Mouse (Mus musculus) embryonic facial prominence, embryonic 14.5 days (tissue): ENCODE measurements at regions not wholly inside any gene's neighbourhood (a gene's known extent, or its start where the extent isn't known, plus 50 kb on each side); places are given as distances from the start of the nearest gene placed in this dataset.

ENCODE experiments used
- ATAC-seq: fragments of 200-750 bp; cut with Nextera tagmentation; 2 replicates; pipeline ENCODE4 v1.8.0; 2017; ENCODE audit warnings: low read depth, moderate number of reproducible peaks, moderate TSS enrichment
- DNase-seq: peaks from one replicate; pipeline ENCODE4 v3.0.0-alpha.2; 2015; ENCODE audit warnings: low spot score
- H3K27ac ChIP-seq: fragments of 300-500 bp; sonication (generic); replicated peaks from 2 replicates; pipeline ENCODE4 v1.5.1; 2014; ENCODE audit warnings: low read depth, mild to moderate bottlenecking, low read length, moderate library complexity
- H3K27me3 ChIP-seq: fragments of 300-500 bp; sonication (generic); replicated peaks from 2 replicates; pipeline ENCODE4 v1.6.1; 2014; ENCODE audit warnings: low read length; ENCODE audit not compliant: control insufficient read depth, insufficient read depth
- H3K36me3 ChIP-seq: fragments of 300-500 bp; sonication (generic); 2 replicates; pipeline ENCODE4 v1.6.1; 2014; ENCODE audit warnings: low read length, mixed read lengths; ENCODE audit not compliant: control insufficient read depth, insufficient read depth
- H3K4me1 ChIP-seq: fragments of 300-500 bp; sonication (generic); 2 replicates; pipeline ENCODE4 v1.6.1; 2014; ENCODE audit warnings: antibody characterized with exemption, low read length; ENCODE audit not compliant: control insufficient read depth, insufficient read depth
- H3K4me2 ChIP-seq: fragments of 300-500 bp; sonication (generic); 2 replicates; pipeline ENCODE4 v1.6.1; 2014; ENCODE audit warnings: low read depth, mild to moderate bottlenecking, low read length, moderate library complexity, mixed read lengths
- H3K4me3 ChIP-seq: fragments of 300-500 bp; sonication (generic); 2 replicates; pipeline ENCODE4 v1.5.1; 2014; ENCODE audit warnings: low read depth, mild to moderate bottlenecking, low read length
- H3K9ac ChIP-seq: fragments of 300-500 bp; sonication (generic); 2 replicates; pipeline ENCODE4 v1.6.1; 2014; ENCODE audit warnings: low read depth, mild to moderate bottlenecking, low read length, moderate library complexity, mixed read lengths
- H3K9me3 ChIP-seq: fragments of 300-500 bp; sonication (generic); 2 replicates; pipeline ENCODE4 v1.6.1; 2016; ENCODE audit warnings: low read length; ENCODE audit not compliant: control insufficient read depth
- WGBS: fragments of 180-500 bp; shearing (Covaris S2); extraction: QIAGEN DNeasy Blood & Tissue Kit; methylation state at CpG from one replicate; pipeline ENCODE4 v1.1.7; 2014; 5-methylcytosine and 5-hydroxymethylcytosine counted together

DNA sequence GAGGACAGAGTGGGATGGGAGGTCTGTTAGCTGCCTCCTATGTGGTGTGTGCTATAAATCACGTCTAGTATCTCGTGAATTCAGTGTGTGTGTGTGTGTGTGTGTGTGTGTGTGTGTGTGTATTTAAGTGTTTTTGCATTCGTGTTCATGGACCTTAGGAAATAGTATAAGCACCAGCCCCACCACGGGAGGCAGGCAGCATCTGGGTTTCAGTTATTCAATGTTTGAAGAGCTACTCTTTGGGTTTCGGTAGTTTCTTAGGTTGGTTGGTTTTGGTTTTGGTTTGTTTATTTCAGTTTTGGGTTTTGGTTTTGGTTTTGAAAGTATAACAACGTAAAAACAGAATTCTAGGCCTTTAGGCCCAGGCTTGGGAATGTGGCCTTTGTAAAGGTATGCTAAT is 113.5 kb upstream of the Clint1 start:
- 83% methylated on average over 6 of the region's 6 CpGs for WGBS
- DNase-seq (no peak), ATAC-seq (no peak)
- Histone ChIP-seq H3K9ac (no peak overlapping the region), H3K4me3 (no peak overlapping the region), H3K4me1 (peaks cover 6% of the 10 kb centered on the region; the same call in 1 of the 2 replicates), H3K27ac (no peak overlapping the region), H3K9me3 (no peaks in the 10 kb centered on the region), H3K27me3 (no peaks in the 10 kb centered on the region), H3K4me2 (no peak overlapping the region), H3K36me3 (no peaks in the 10 kb centered on the region)

DNA sequence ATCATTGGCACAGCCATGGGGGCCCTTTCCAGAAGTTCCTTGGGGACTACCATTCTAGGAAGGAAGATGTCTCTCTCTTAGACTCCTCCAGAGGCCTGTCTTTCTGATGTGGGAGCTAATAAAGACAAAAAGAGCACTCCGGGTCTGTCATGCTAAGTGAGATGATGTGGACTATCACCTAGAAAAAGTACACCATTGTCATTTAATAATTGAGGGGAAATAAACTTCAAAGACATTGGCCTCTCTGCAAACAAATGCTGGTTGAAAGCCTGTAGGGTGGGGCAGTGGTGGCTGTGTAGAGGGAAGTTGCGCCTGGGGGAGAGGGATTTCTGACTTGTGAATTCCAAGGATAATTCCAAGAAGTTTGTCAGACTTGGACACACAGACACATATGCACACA is 105.9 kb upstream of the Clint1 start:
- DNase-seq (no peak), ATAC-seq (no peak)
- Histone ChIP-seq H3K27ac (no peak overlapping the region), H3K9me3 (peaks cover 9% of the 10 kb centered on the region; the same call in 1 of the 2 replicates), H3K27me3 (no peaks in the 10 kb centered on the region), H3K4me1 (no peaks in the 10 kb centered on the region), H3K4me3 (no peak overlapping the region), H3K4me2 (no peak overlapping the region), H3K36me3 (no peaks in the 10 kb centered on the region), H3K9ac (no peak overlapping the region)
- 84% methylated on average over 2 of the region's 2 CpGs for WGBS

DNA sequence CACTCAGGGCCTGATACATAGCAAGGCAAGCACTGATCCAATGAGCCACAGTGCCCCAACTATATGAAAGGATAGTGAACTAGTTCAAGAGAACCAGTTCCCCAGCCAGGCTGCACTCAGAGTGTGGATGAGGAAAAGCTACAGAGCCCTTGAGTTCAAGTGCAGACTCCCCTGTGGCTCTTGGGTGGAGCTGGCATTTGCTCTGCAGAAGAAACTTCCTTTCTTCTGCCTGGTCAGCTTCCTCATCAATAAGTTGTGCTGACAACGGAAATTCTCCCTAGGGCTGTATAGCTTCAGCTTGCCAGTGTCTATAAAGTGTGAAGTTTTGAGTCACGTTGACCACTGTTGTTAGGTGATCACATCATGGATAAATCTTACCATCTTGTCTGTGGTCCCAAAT is 101.6 kb upstream of the Clint1 start:
- H3K27me3 ChIP-seq, result no peaks in the 10 kb centered on the region
- no peak overlapping the region for H3K4me3 ChIP-seq
- H3K9ac ChIP-seq, result no peak overlapping the region
- H3K4me1 ChIP-seq, result no peaks in the 10 kb centered on the region; the same call in 1 of the 2 replicates
- no peak overlapping the region for H3K4me2 ChIP-seq
- DNase-seq (no peak), ATAC-seq (no peak)
- H3K9me3 ChIP-seq, result no peaks in the 10 kb centered on the region; the same call in 1 of the 2 replicates
- 70% methylated on average over 2 of the region's 2 CpGs for WGBS
- no peaks in the 10 kb centered on the region for H3K36me3 ChIP-seq
- no peak overlapping the region for H3K27ac ChIP-seq

DNA sequence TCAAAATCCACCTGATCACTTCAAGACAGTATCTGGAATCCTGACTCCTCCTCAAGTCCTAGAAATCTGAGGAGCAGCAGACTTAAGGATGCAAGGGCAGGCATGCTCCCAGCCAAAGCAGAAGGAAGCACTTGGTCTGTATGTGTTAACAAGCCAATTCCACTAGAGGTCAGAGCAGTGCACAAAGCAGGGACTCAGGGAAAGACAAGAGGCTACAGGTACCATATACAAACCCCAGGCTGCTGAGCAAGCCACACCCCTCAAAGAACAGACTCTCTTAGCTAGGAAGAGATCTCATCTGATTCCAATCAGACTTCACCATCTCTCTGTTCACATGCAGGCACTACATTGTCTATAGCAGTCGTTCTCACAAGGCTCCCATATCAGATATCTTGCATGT is 99.6 kb upstream of the Clint1 start:
- WGBS, result 11% methylated on average over 1 of the region's 1 CpGs
- H3K4me2 ChIP-seq, result no peak overlapping the region
- no peaks in the 10 kb centered on the region; the same call in 1 of the 2 replicates for H3K4me1 ChIP-seq
- H3K4me3 ChIP-seq, result no peak overlapping the region
- DNase-seq (peak; percentile 79), ATAC-seq (peak; percentile 71; the same call in 1 of the 2 replicates)
- H3K36me3 ChIP-seq, result no peaks in the 10 kb centered on the region
- no peak overlapping the region for H3K9ac ChIP-seq
- H3K9me3 ChIP-seq, result no peaks in the 10 kb centered on the region
- no peak overlapping the region for H3K27ac ChIP-seq
- H3K27me3 ChIP-seq, result no peaks in the 10 kb centered on the region

DNA sequence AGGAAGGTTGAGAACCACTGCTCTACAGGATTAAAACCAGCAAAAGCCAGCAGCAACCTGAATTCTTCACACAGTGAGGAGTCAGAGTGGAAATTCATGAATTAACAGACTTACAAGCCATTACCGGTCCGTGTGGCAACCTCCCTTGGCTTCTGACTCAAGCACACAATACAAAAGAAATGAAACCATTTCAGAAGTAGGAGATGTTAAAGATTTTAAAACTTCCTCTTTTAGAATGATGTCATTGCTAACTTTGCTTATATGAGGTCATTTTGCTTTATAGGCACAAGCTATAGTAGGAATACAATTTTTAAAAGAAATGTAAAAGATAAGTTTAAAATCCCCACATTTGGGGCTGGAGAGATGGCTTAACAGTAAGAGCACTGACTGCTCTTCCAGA is 99.1 kb upstream of the Clint1 start:
- Histone ChIP-seq H3K27me3 (no peaks in the 10 kb centered on the region), H3K9me3 (no peaks in the 10 kb centered on the region), H3K27ac (no peak overlapping the region), H3K36me3 (no peaks in the 10 kb centered on the region), H3K4me1 (no peaks in the 10 kb centered on the region; the same call in 1 of the 2 replicates), H3K4me2 (no peak overlapping the region), H3K9ac (no peak overlapping the region), H3K4me3 (no peak overlapping the region)
- DNase-seq (no peak), ATAC-seq (no peak)
- WGBS, result 61% methylated on average over 2 of the region's 2 CpGs

DNA sequence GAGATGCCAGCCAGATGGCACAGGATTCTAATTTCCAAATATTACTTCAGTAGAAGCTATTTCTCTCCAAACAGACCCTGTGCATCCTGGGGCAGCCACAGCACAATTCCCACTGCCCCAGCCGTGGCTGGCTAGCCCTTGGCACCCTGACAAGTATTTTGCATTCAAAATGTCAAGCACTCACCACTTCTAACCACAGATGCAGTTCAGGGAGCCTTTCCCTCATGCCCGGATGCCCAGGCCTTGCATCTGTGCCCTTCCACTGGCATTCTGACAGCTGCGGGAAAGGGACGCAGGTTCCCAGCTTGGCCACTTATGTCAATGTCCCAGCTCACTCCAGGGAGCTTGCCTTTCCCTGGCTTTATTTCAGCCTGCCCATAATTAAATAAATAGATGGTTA is 84.8 kb upstream of the Clint1 start:
- ATAC-seq, result no peak
- Histone ChIP-seq H3K9me3 (no peaks in the 10 kb centered on the region), H3K4me2 (no peak overlapping the region), H3K27ac (no peak overlapping the region), H3K4me1 (no peaks in the 10 kb centered on the region), H3K4me3 (no peak overlapping the region), H3K9ac (no peak overlapping the region), H3K27me3 (no peaks in the 10 kb centered on the region; the same call in 1 of the 2 replicates), H3K36me3 (no peaks in the 10 kb centered on the region)
- 62% methylated on average over 4 of the region's 4 CpGs for WGBS
- peak; percentile 31 for DNase-seq

DNA sequence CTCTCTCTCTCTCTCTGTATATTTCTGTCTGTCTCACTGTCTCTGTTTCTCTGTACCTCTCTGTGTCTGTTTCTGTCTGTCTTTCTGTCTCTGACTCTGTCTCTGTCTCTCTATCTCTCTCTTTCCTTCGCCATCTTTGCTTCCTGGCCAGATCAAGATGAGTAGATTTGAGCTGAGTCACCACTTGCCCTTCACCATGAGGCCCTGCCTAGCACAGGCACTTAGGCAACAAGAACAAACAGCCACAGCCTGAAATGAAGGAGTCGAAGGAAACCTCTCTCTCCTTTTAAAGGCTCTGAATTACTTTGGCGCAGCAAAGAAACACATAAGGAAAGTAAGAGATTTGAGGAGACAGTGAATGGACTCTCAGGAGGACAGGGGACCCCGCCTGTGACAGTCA is 69.4 kb upstream of the Clint1 start:
- H3K36me3 ChIP-seq, result no peaks in the 10 kb centered on the region
- no peak for DNase-seq
- no peak overlapping the region for H3K27ac ChIP-seq
- 81% methylated on average over 4 of the region's 4 CpGs for WGBS
- no peak overlapping the region for H3K4me2 ChIP-seq
- no peaks in the 10 kb centered on the region for H3K4me1 ChIP-seq
- H3K9me3 ChIP-seq, result no peaks in the 10 kb centered on the region
- no peaks in the 10 kb centered on the region for H3K27me3 ChIP-seq
- H3K4me3 ChIP-seq, result no peak overlapping the region
- no peak for ATAC-seq
- no peak overlapping the region for H3K9ac ChIP-seq

DNA sequence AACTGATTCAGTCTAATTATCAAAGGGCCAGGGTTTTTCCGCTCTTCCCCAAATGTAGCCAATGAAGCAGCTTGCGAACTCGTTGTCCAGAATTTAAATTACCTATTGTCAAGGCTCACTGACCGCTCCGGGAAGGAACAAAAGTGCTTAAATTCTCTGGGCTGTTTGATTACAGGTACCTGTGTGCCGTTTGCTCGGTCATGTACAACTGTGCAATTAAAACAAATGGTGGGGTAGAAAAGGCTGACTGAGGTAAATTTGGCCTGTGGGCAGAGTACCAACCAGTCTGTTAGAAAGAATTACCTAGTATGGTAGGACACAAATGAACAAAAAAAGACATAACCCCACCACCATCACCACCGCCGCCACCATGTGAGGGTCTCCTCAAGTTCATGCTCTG is 66.0 kb upstream of the Clint1 start:
- DNase-seq, result no peak
- no peaks in the 10 kb centered on the region for H3K36me3 ChIP-seq
- no peak overlapping the region for H3K4me2 ChIP-seq
- no peaks in the 10 kb centered on the region for H3K4me1 ChIP-seq
- no peak overlapping the region for H3K27ac ChIP-seq
- no peaks in the 10 kb centered on the region for H3K27me3 ChIP-seq
- no peak overlapping the region for H3K9ac ChIP-seq
- no peaks in the 10 kb centered on the region for H3K9me3 ChIP-seq
- ATAC-seq, result no peak
- no peak overlapping the region for H3K4me3 ChIP-seq
- 87% methylated on average over 9 of the region's 9 CpGs for WGBS

DNA sequence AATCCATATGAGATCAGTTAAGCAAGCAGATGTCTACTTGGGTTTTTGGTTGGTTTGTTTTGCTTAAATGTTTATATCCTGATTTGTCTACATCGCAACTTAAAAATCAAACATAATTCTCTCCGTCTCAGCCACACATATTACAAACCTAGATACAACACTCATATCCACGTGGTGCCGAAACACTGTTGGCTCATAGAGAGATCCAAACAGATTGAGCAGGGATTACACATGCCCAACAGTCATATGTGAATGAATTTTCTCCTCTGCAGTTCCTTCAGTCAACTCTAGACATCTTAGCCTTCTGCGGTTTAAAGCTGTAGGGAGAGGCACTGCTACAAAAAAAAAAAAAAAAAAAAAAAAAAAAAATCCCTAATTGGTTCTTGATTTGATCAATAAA is 64.4 kb upstream of the Clint1 start:
- DNase-seq, result no peak
- Histone ChIP-seq H3K9ac (no peak overlapping the region), H3K36me3 (no peaks in the 10 kb centered on the region), H3K4me1 (no peaks in the 10 kb centered on the region), H3K27ac (no peak overlapping the region), H3K4me2 (no peak overlapping the region), H3K4me3 (no peak overlapping the region), H3K9me3 (no peaks in the 10 kb centered on the region), H3K27me3 (no peaks in the 10 kb centered on the region)
- no peak for ATAC-seq
- 89% methylated on average over 5 of the region's 5 CpGs for WGBS
